Mouse (Mus musculus) embryonic facial prominence, embryonic 10.5 days (tissue): ENCODE measurements around the gene Med20. TPM values are rescaled to one million over a fixed set of nuclear protein-coding genes. Genes with fewer than 3 reads are reported as not detected.
"Not testable (repeated sequence)": the region's sequence is repeated elsewhere in the genome, so short reads cannot be mapped to it uniquely, and the experiment has no call there.

Experiments
- DNase-seq: peaks from one replicate; pipeline ENCODE4 v3.0.0-alpha.2; 2017; ENCODE audit warnings: low spot score
- H3K27ac ChIP-seq: fragments of 300-500 bp; sonication (generic); replicated peaks from 2 replicates; pipeline ENCODE4 v1.5.1; 2016; ENCODE audit warnings: mild to moderate bottlenecking
- H3K27me3 ChIP-seq: fragments of 300-500 bp; sonication (generic); replicated peaks from 2 replicates; pipeline ENCODE4 v1.6.1; 2016; ENCODE audit warnings: low read depth, mild to moderate bottlenecking; ENCODE audit not compliant: poor library complexity, severe bottlenecking
- H3K36me3 ChIP-seq: fragments of 300-500 bp; sonication (generic); replicated peaks from 2 replicates; pipeline ENCODE4 v1.6.1; 2016; ENCODE audit warnings: mild to moderate bottlenecking, moderate library complexity
- H3K4me1 ChIP-seq: fragments of 300-500 bp; sonication (generic); 2 replicates; pipeline ENCODE4 v1.6.1; 2016
- H3K4me3 ChIP-seq: fragments of 300-500 bp; sonication (generic); 2 replicates; pipeline ENCODE4 v1.5.1; 2016; ENCODE audit warnings: mild to moderate bottlenecking, moderate library complexity
- H3K9me3 ChIP-seq: fragments of 300-500 bp; sonication (generic); 2 replicates; pipeline ENCODE4 v1.6.1; 2016; ENCODE audit warnings: mild to moderate bottlenecking
- WGBS: fragments of 180-500 bp; shearing (Covaris S2); methylation state at CpG from one replicate; pipeline ENCODE4 v1.1.7; 2016; 5-methylcytosine and 5-hydroxymethylcytosine counted together
- polyA plus RNA-seq: library from polyadenylated mRNA; unstranded; fragments of >200 nt; fragmentation: Nextera tagmentation; extraction: Ambion mirVana; gene quantifications from 2 replicates; pipeline ENCODE4 v1.2.1, GENCODE M21; 2016

The Med20 gene
- polyA plus RNA-seq, 1 experiment from 2014 or later: 46.7 TPM

DNA sequence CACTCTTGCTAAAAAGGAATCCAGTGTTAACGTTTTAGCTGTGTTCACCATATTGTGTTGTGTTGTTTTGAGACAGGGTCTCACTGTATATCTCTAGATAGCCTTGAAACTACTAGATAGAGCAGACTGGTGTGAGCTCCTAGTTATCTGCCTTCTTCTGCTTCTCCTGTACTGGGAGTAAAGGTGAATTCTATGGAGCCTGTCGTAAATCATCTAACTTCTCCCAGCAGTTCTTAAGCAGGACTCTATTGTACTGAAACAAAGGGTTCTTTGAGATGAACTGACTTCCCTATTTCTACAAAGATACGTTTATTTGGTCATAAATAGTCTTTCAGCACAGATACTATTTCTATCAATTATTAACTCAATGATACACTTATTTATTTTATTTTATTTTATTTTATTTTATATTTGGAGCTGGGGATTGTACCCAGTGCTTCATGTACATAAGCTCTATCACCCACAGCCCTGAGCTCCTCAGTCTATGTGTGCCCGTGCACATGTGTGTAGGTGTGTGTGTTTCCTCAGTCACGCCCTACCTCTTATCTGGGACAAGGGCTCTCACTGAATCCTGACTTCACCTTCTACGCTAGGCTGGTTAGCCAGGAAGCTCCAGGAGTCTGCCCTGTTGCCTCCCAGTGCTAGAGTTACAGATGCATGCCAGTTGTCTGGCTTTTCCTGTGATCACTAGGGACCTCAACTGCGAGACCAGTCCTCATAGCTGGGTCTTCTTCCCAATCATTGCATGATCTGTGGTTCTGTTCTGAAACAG, 22.8 kb downstream of the Med20 start:
- no peak for DNase-seq
- H3K9me3 ChIP-seq: no peaks in the 10 kb centered on the region
- H3K27me3 ChIP-seq: no peaks in the 10 kb centered on the region
- 78% methylated on average over 7 of the region's 7 CpGs for WGBS
- no peak overlapping the region for H3K4me3 ChIP-seq
- peaks cover 26% of the 10 kb centered on the region for H3K4me1 ChIP-seq
- peaks cover 17% of the 10 kb centered on the region for H3K36me3 ChIP-seq
- H3K27ac ChIP-seq: no peak overlapping the region

DNA sequence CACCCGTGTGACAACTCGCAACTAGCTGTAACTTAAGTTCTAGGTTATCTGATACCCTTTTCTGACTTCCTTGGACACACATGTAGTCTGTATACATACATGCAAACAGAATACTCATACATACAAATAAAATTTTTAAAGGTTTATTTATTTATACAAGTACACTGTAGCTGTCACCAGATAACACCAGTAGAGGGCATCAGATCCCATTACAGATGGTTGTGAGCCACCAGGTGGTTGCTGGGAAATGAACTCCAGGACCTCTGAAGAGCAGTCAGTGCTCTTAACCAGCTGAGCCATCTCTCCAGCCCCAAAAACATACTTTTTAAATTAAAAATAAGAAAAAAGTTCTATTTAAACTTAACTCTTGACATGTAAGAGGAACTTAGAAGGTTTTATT, 31.6 kb downstream of the Med20 start:
- 82% methylated on average over 2 of the region's 2 CpGs for WGBS
- Histone ChIP-seq H3K4me1 (no peaks in the 10 kb centered on the region), H3K4me3 (no peak overlapping the region), H3K27me3 (no peaks in the 10 kb centered on the region), H3K36me3 (no peaks in the 10 kb centered on the region), H3K27ac (no peak overlapping the region), H3K9me3 (no peaks in the 10 kb centered on the region)
- DNase-seq: no peak

DNA sequence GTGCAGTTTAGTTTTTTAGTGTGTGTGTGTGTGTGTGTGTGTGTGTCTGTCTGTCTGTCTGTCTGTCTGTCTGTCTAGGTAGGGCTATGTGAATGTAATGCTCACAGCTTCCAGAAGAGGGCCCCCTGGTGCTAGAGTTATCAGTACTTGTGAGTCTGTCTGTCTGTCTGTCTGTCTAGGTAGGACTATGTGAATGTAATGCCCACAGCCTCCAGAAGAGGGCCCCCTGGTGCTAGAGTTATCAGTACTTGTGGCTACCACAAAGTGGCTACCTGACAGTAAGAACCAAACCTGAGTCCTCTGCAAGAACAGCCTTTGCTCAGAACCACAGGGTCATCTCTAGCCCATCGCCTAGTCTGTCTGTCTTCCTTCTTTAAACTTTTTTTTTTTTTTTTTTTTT, 35.3 kb downstream of the Med20 start:
- WGBS: 61% methylated on average over 1 of the region's 1 CpGs

DNA sequence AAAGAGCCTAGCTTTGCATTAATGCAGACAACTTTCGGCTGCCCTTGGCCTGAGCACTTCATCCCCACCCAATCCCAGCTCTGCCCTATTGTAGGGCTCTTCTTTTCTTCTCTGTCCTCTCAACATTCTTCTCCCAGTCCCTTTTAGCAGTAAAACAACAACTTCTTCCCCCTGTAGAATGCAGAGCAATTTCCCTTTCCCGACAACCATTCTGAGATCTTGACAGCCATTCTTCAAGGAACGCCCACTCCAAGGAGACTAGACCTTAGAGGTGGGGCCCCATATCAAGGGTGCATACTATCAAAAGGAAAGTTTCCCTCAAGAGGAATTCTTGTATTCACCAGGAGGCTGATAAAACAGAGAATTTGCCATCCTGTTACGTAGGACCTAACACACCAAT, 37.6 kb downstream of the Med20 start:
- Histone ChIP-seq H3K27ac (no peak overlapping the region), H3K9me3 (no peaks in the 10 kb centered on the region), H3K27me3 (no peaks in the 10 kb centered on the region), H3K4me3 (no peak overlapping the region), H3K36me3 (peaks cover 8% of the 10 kb centered on the region; the same call in 1 of the 2 replicates), H3K4me1 (no peaks in the 10 kb centered on the region)
- DNase-seq: no peak
- WGBS: 67% methylated on average over 4 of the region's 4 CpGs

More for the DNA sequence above, 35.3 kb downstream of the Med20 start:
- H3K27me3 ChIP-seq: no peaks in the 10 kb centered on the region
- H3K4me1 ChIP-seq: no peaks in the 10 kb centered on the region
- H3K4me3 ChIP-seq: no peak overlapping the region
- no peak overlapping the region for H3K27ac ChIP-seq
- no peaks in the 10 kb centered on the region for H3K9me3 ChIP-seq
- H3K36me3 ChIP-seq: peaks cover 3% of the 10 kb centered on the region; the same call in 1 of the 2 replicates
- DNase-seq: peak; percentile 65

DNA sequence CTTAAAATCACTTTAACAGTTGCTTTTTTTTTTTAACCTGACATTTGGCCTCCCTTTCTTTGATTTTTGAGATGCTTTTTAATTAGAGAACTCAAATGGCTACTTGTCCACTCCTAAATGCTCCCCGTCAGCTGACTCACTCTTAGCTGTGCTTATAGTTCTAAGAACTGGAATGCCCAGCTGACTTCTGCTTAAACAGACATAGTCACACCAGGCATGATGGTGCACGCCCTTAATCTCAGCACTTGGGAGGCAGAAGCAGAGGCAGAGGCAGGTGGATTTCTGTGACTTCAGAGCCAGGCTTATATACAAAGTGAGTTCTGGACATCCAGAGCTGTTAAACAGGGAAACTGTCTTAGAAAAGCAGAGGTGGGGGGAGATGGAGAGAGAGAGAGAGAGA, 40.6 kb downstream of the Med20 start:
- H3K4me1 ChIP-seq: no peaks in the 10 kb centered on the region
- peaks cover 10% of the 10 kb centered on the region; the same call in 1 of the 2 replicates for H3K36me3 ChIP-seq
- H3K27ac ChIP-seq: no peak overlapping the region
- 81% methylated on average over 2 of the region's 2 CpGs for WGBS
- H3K4me3 ChIP-seq: no peak overlapping the region
- no peak for DNase-seq
- H3K27me3 ChIP-seq: no peaks in the 10 kb centered on the region
- no peaks in the 10 kb centered on the region for H3K9me3 ChIP-seq

DNA sequence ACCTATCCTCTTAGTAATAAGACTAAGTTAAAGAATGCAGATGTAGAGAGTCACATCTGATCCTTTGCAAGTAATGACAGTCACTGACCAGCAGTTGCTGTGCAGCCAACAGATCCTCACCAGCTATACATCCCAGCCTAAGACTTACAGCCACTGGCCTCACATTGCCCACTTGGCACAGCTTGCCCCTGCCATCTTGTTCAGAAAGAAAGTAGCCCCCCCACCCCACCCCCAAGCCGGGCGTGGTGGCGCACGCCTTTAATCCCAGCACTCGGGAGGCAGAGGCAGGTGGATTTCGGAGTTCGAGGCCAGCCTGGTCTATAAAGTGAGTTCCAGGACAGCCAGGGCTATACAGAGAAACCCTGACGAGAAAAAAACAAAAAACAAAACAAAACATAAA, 43.0 kb downstream of the Med20 start:
- H3K4me3 ChIP-seq, H3K9me3 ChIP-seq, H3K4me1 ChIP-seq, H3K27me3 ChIP-seq, H3K27ac ChIP-seq, H3K36me3 ChIP-seq, DNase-seq: not testable (repeated sequence)
- WGBS: 91% methylated on average over 8 of the region's 8 CpGs

DNA sequence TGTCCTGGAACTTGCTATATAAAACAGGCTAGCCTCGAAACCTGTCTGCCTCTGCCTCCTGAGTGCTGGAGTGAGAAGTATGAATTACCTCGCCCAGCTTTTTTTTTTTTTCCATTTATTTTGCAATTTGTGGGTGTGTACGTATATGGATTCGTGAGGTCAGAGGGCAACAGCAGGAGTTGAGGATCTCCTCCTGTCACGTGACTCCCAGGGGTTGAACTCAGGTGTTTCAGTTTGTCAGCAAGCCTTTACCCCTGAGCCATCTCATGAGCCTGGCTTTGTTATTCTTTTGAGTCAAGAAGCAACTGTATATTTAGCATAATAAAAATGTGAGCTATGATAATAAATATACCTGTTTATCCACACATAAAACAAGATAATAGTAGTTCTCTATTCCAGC, 44.3 kb downstream of the Med20 start:
- WGBS: 82% methylated on average over 5 of the region's 5 CpGs
- no peaks in the 10 kb centered on the region for H3K4me1 ChIP-seq
- DNase-seq: no peak
- no peak overlapping the region for H3K4me3 ChIP-seq
- no peaks in the 10 kb centered on the region for H3K9me3 ChIP-seq
- peaks cover 17% of the 10 kb centered on the region; the same call in 1 of the 2 replicates for H3K36me3 ChIP-seq
- H3K27me3 ChIP-seq: no peaks in the 10 kb centered on the region
- H3K27ac ChIP-seq: no peak overlapping the region

DNA sequence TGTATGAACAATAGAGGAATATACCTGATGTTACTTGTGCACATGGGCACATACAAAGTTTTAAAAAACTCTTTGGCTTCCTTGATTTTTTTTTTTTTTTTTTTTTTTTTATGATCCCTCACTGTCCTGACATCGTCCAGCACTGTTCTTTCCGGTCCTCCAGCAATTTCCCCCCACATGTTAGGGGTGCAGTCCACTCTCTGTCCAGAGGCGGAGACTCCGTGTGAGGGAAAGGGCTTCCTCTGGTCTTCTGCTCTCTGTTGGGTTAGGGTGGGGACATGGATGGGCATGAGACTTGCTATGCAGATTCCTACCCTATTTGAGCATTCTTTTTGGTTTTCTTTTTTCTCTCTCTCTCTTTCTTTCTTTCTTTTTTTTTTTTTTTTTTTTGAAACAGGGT, 46.5 kb downstream of the Med20 start:
- no peak overlapping the region for H3K4me3 ChIP-seq
- 81% methylated on average over 4 of the region's 4 CpGs for WGBS
- 0 out of 2 replicates have a peak, but pooled peaks cover 3% of the 10 kb centered on the region for H3K4me1 ChIP-seq
- H3K9me3 ChIP-seq: no peaks in the 10 kb centered on the region
- H3K27me3 ChIP-seq: no peaks in the 10 kb centered on the region
- no peak overlapping the region for H3K27ac ChIP-seq
- peaks cover 14% of the 10 kb centered on the region; the same call in 1 of the 2 replicates for H3K36me3 ChIP-seq
- no peak for DNase-seq

DNA sequence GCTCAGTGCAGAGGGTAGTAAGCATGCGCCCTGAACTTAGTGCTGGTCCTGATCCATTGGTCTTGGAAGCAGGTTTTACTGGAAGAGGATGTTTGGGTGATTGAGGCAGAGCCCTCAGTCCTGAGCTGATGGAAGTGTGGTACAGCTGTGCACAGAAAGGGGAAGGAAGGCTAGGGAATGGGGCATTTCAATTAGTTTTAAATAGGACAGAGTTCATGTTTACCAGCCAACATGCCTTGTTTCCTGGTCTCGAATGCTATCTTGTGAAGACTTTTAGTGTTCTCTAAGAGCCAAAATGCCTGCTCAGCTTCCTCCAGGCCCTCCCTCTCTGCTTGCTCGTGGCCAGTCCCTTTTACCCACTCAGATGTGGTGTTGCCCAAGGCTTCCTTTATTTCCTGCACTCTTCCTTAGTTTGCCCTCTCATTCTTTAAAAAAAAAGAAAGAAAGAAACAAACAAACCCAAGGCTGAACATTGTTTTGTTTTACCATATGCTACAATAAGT, 47.4 kb downstream of the Med20 start:
- 84% methylated on average over 3 of the region's 3 CpGs for WGBS
- DNase-seq: no peak

DNA sequence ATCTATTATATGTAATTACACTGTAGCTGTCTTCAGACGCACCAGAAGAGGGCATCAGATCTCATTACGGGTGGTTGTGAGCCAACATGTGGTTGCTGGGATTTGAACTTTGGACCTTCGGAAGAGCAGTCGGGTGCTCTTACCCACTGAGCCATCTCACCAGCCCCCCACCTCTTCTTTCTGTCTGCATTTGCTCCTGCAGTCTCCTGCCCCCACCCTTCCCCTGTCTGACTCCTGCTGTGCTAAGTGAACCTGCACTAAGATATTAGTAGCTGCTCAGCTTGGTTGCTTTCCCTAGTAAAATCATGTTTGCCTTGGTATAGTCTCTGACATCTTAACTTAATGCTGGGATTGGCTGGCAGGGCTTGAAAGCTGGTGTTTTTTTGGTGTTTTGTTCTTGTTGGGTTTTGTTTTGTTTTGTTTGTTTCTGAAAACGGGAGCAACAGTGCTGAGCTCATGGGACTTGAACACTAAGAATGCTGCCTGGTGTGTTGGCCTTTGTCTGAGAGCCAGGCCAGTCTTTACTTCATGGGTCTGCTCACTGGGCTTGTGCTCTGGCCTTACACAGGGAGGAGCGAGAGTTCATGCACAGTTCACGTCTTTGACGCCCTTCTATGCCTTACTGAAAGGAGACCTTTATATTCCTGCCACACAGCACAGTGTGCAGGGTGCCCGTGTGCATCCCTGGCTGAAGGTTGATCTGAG, 51.8 kb downstream of the Med20 start:
- DNase-seq: peak; percentile 16
- WGBS: 49% methylated on average over 9 of the region's 9 CpGs
- H3K36me3 ChIP-seq: peaks cover 7% of the 10 kb centered on the region; the same call in 1 of the 2 replicates
- no peak overlapping the region for H3K27ac ChIP-seq
- H3K4me1 ChIP-seq: peaks cover 7% of the 10 kb centered on the region; the same call in 1 of the 2 replicates
- no peaks in the 10 kb centered on the region for H3K9me3 ChIP-seq
- no peaks in the 10 kb centered on the region for H3K27me3 ChIP-seq
- no peak overlapping the region for H3K4me3 ChIP-seq

More for the DNA sequence above, 47.4 kb downstream of the Med20 start:
- peaks cover 10% of the 10 kb centered on the region; the same call in 1 of the 2 replicates for H3K36me3 ChIP-seq
- H3K9me3 ChIP-seq: no peaks in the 10 kb centered on the region
- no peak overlapping the region for H3K27ac ChIP-seq
- H3K27me3 ChIP-seq: no peaks in the 10 kb centered on the region
- no peak overlapping the region for H3K4me3 ChIP-seq
- H3K4me1 ChIP-seq: peaks cover 7% of the 10 kb centered on the region; the same call in 1 of the 2 replicates

DNA sequence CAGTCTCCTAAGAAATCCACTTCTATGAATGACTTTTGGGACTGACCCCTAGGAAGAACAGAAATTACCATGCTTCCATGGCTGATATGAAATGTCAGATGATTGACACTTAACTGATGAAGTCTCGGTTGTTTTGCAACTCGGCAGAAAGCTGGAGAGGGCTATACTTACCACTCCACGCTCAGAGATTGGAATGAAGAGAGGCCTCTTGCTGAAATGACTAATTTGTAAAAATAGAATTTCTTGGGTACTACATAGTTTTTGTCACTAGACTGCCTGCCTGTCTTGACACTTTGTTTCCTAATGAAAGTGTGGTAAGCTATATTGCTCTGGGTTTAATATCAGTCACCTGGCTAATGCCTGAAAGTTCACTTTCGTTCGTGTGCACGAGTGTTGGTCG, 53.1 kb downstream of the Med20 start:
- Histone ChIP-seq H3K4me3 (no peak overlapping the region), H3K36me3 (peaks cover 7% of the 10 kb centered on the region; the same call in 1 of the 2 replicates), H3K27me3 (no peaks in the 10 kb centered on the region), H3K4me1 (peaks cover 7% of the 10 kb centered on the region; the same call in 1 of the 2 replicates), H3K9me3 (no peaks in the 10 kb centered on the region), H3K27ac (no peak overlapping the region)
- WGBS: 90% methylated on average over 7 of the region's 7 CpGs
- DNase-seq: no peak

DNA sequence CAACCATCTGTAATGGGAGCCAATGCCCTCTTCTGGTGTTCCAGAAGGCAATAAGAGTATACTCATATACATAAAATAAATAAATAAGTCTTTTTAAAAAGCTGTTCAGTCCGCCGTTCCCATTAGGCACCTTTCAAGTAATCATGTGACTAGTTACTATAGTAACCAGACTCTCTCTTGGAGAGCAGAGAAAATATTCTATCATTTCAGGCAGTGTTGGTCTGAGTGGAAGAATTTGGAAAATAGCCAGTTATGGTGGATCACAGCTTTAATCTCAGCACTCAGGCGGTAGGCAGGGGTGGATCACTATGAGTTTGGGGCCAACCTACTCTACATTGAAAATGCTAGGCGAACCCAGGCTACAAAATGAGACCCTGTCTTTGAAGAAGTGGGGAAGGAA, 57.8 kb downstream of the Med20 start:
- DNase-seq: no peak
- no peak overlapping the region for H3K27ac ChIP-seq
- no peak overlapping the region for H3K4me3 ChIP-seq
- peaks cover 44% of the 10 kb centered on the region for H3K27me3 ChIP-seq
- H3K36me3 ChIP-seq: peaks cover 6% of the 10 kb centered on the region; the same call in 1 of the 2 replicates
- peaks cover 23% of the 10 kb centered on the region for H3K4me1 ChIP-seq
- WGBS: 87% methylated on average over 4 of the region's 4 CpGs
- no peaks in the 10 kb centered on the region for H3K9me3 ChIP-seq
